Mouse (Mus musculus) neural tube, embryonic 12.5 days (tissue): Measurements from ENCODE around the gene Aplp2. TPM values are rescaled to one million over a fixed set of nuclear protein-coding genes. Genes with fewer than 3 reads are reported as not detected.

Experiments used
- ATAC-seq: fragments of 200-750 bp; cut with Nextera tagmentation; 2 replicates; pipeline ENCODE4 v1.8.0; 2017; ENCODE audit warnings: low read depth, mild to moderate bottlenecking, moderate TSS enrichment, moderate library complexity; ENCODE audit not compliant: low FRiP score
- H3K27ac ChIP-seq: fragments of 300-500 bp; sonication (generic); 2 replicates; pipeline ENCODE4 v1.5.1; 2016
- H3K27me3 ChIP-seq: fragments of 300-500 bp; sonication (generic); replicated peaks from 2 replicates; pipeline ENCODE4 v1.6.1; 2016; ENCODE audit warnings: mild to moderate bottlenecking
- H3K36me3 ChIP-seq: fragments of 300-500 bp; sonication (generic); 2 replicates; pipeline ENCODE4 v1.6.1; 2016; ENCODE audit warnings: mild to moderate bottlenecking
- H3K4me1 ChIP-seq: fragments of 300-500 bp; sonication (generic); 2 replicates; pipeline ENCODE4 v1.6.1; 2016
- H3K4me2 ChIP-seq: fragments of 300-500 bp; sonication (generic); replicated peaks from 2 replicates; pipeline ENCODE4 v1.6.1; 2016; ENCODE audit warnings: mild to moderate bottlenecking
- H3K4me3 ChIP-seq: fragments of 300-500 bp; sonication (generic); 2 replicates; pipeline ENCODE4 v1.5.1; 2016
- H3K9ac ChIP-seq: fragments of 300-500 bp; sonication (generic); 2 replicates; pipeline ENCODE4 v1.6.1; 2016; ENCODE audit warnings: mild to moderate bottlenecking
- H3K9me3 ChIP-seq: fragments of 300-500 bp; sonication (generic); 2 replicates; pipeline ENCODE4 v1.6.1; 2016; ENCODE audit warnings: mild to moderate bottlenecking
- WGBS: fragments of 180-500 bp; shearing (Covaris S2); methylation state at CpG from one replicate; pipeline ENCODE4 v1.1.7; 2016; 5-methylcytosine and 5-hydroxymethylcytosine counted together
- polyA plus RNA-seq: library from polyadenylated mRNA; unstranded; fragments of >200 nt; fragmentation: Nextera tagmentation; extraction: Ambion mirVana; gene quantifications from 2 replicates; pipeline ENCODE4 v1.2.1, GENCODE M21; 2016

Gene Aplp2
- 308 and 334 TPM in 2 replicates for polyA plus RNA-seq

- H3K4me2 ChIP-seq: peak within 1 kb of the TSS; percentile 93
- no peaks in the 10 kb centered on the region for H3K27me3 ChIP-seq
- peaks cover 26% of the 10 kb centered on the region for H3K4me1 ChIP-seq
- H3K9me3 ChIP-seq: no peaks in the 10 kb centered on the region
- H3K36me3 ChIP-seq: no peaks in the 10 kb centered on the region
- peak within 1 kb of the TSS; percentile 98 for H3K9ac ChIP-seq
- under 1% methylated on average over 63 of the region's 63 CpGs for WGBS
- H3K27ac ChIP-seq: peak within 1 kb of the TSS; percentile 95
- peak; percentile 99 for ATAC-seq
- peak within 1 kb of the TSS; percentile 99 for H3K4me3 ChIP-seq
Measured at GRCm38 (mm10) chr9:31211690-31212499, at the start of gene Aplp2. TSS of gene Aplp2 (minus strand) at chr9:31211815.

GRCm38 (mm10) chr9:31260219-31260618 is 48.6 kb upstream of the Aplp2 start:
- H3K9ac ChIP-seq: no peak overlapping the region
- H3K27ac ChIP-seq: no peak overlapping the region
- WGBS: 60% methylated on average over 4 of the region's 4 CpGs
- ATAC-seq: 0 out of 2 replicates have a peak, but pooled peaks have one; percentile 33
- no peak overlapping the region for H3K4me3 ChIP-seq
- H3K4me1 ChIP-seq: 0 out of 2 replicates have a peak, but pooled peaks cover 5% of the 10 kb centered on the region
- H3K9me3 ChIP-seq: no peaks in the 10 kb centered on the region
- no peak overlapping the region for H3K4me2 ChIP-seq
- no peaks in the 10 kb centered on the region for H3K27me3 ChIP-seq
- no peaks in the 10 kb centered on the region for H3K36me3 ChIP-seq

- Histone ChIP-seq H3K9me3 (no peaks in the 10 kb centered on the region), H3K4me3 (no peak overlapping the region), H3K4me1 (0 out of 2 replicates have a peak, but pooled peaks cover 5% of the 10 kb centered on the region), H3K4me2 (no peak overlapping the region), H3K9ac (no peak overlapping the region), H3K27ac (no peak overlapping the region), H3K27me3 (no peaks in the 10 kb centered on the region), H3K36me3 (no peaks in the 10 kb centered on the region)
- ATAC-seq: no peak
- WGBS: 83% methylated on average over 3 of the region's 3 CpGs
Measured at GRCm38 (mm10) chr9:31258237-31258636, 46.6 kb upstream of the Aplp2 start.

- Histone ChIP-seq H3K9ac (no peak overlapping the region), H3K4me1 (0 out of 2 replicates have a peak, but pooled peaks cover 5% of the 10 kb centered on the region), H3K27me3 (no peaks in the 10 kb centered on the region), H3K9me3 (no peaks in the 10 kb centered on the region), H3K36me3 (no peaks in the 10 kb centered on the region), H3K4me3 (no peak overlapping the region), H3K4me2 (no peak overlapping the region), H3K27ac (no peak overlapping the region)
- 89% methylated on average over 7 of the region's 7 CpGs for WGBS
- ATAC-seq: no peak
Measured at GRCm38 (mm10) chr9:31255953-31256352, 44.3 kb upstream of the Aplp2 start.

- WGBS: 92% methylated on average over 7 of the region's 7 CpGs
- Histone ChIP-seq H3K9ac (no peak overlapping the region), H3K9me3 (no peaks in the 10 kb centered on the region), H3K27me3 (no peaks in the 10 kb centered on the region), H3K4me2 (no peak overlapping the region), H3K4me3 (no peak overlapping the region), H3K27ac (no peak overlapping the region), H3K36me3 (no peaks in the 10 kb centered on the region), H3K4me1 (no peaks in the 10 kb centered on the region)
- ATAC-seq: no peak
Measured at GRCm38 (mm10) chr9:31254697-31255004, 43.0 kb upstream of the Aplp2 start.

- no peak for ATAC-seq
- no peaks in the 10 kb centered on the region for H3K9me3 ChIP-seq
- no peaks in the 10 kb centered on the region for H3K36me3 ChIP-seq
- H3K4me1 ChIP-seq: no peaks in the 10 kb centered on the region
- H3K27ac ChIP-seq: no peak overlapping the region
- H3K9ac ChIP-seq: no peak overlapping the region
- WGBS: 74% methylated on average over 11 of the region's 11 CpGs
- H3K4me3 ChIP-seq: no peak overlapping the region
- H3K27me3 ChIP-seq: no peaks in the 10 kb centered on the region
- no peak overlapping the region for H3K4me2 ChIP-seq
Measured at GRCm38 (mm10) chr9:31253866-31254696, 42.5 kb upstream of the Aplp2 start.

- Histone ChIP-seq H3K4me3 (no peak overlapping the region), H3K9ac (no peak overlapping the region), H3K27me3 (no peaks in the 10 kb centered on the region), H3K27ac (no peak overlapping the region), H3K4me1 (no peaks in the 10 kb centered on the region), H3K9me3 (no peaks in the 10 kb centered on the region), H3K36me3 (no peaks in the 10 kb centered on the region), H3K4me2 (0 out of 2 replicates have a peak overlapping the region, but pooled peaks have one; percentile 14)
- 67% methylated on average over 10 of the region's 10 CpGs for WGBS
- no peak for ATAC-seq
Measured at GRCm38 (mm10) chr9:31253311-31253734, 41.7 kb upstream of the Aplp2 start.

- Histone ChIP-seq H3K27me3 (no peaks in the 10 kb centered on the region), H3K27ac (no peak overlapping the region), H3K9ac (no peak overlapping the region), H3K4me1 (no peaks in the 10 kb centered on the region), H3K4me3 (no peak overlapping the region), H3K4me2 (no peak overlapping the region), H3K36me3 (no peaks in the 10 kb centered on the region), H3K9me3 (no peaks in the 10 kb centered on the region)
- no peak for ATAC-seq
- WGBS: 80% methylated on average over 10 of the region's 10 CpGs
Measured at GRCm38 (mm10) chr9:31252182-31252799, 40.7 kb upstream of the Aplp2 start.

GRCm38 (mm10) chr9:31247447-31248220 is 36.0 kb upstream of the Aplp2 start:
- no peaks in the 10 kb centered on the region for H3K9me3 ChIP-seq
- ATAC-seq: no peak
- no peaks in the 10 kb centered on the region for H3K36me3 ChIP-seq
- no peak overlapping the region for H3K9ac ChIP-seq
- no peak overlapping the region for H3K4me3 ChIP-seq
- no peaks in the 10 kb centered on the region for H3K27me3 ChIP-seq
- 83% methylated on average over 8 of the region's 8 CpGs for WGBS
- no peak overlapping the region for H3K27ac ChIP-seq
- no peak overlapping the region for H3K4me2 ChIP-seq
- H3K4me1 ChIP-seq: 0 out of 2 replicates have a peak, but pooled peaks cover 4% of the 10 kb centered on the region

GRCm38 (mm10) chr9:31246421-31246820 is 34.8 kb upstream of the Aplp2 start:
- H3K27me3 ChIP-seq: no peaks in the 10 kb centered on the region
- no peaks in the 10 kb centered on the region for H3K9me3 ChIP-seq
- H3K9ac ChIP-seq: no peak overlapping the region
- H3K4me1 ChIP-seq: 0 out of 2 replicates have a peak, but pooled peaks cover 4% of the 10 kb centered on the region
- ATAC-seq: peak; percentile 13; the same call in 1 of the 2 replicates
- 63% methylated on average over 6 of the region's 6 CpGs for WGBS
- H3K4me3 ChIP-seq: no peak overlapping the region
- no peak overlapping the region for H3K4me2 ChIP-seq
- H3K27ac ChIP-seq: no peak overlapping the region
- no peaks in the 10 kb centered on the region for H3K36me3 ChIP-seq

- 87% methylated on average over 6 of the region's 6 CpGs for WGBS
- H3K27ac ChIP-seq: no peak overlapping the region
Measured at GRCm38 (mm10) chr9:31245006-31245405, 33.4 kb upstream of the Aplp2 start.

More at GRCm38 (mm10) chr9:31245006-31245405, 33.4 kb upstream of the Aplp2 start:
- ATAC-seq: no peak
- Histone ChIP-seq H3K9me3 (no peaks in the 10 kb centered on the region), H3K27me3 (no peaks in the 10 kb centered on the region), H3K9ac (no peak overlapping the region), H3K36me3 (no peaks in the 10 kb centered on the region), H3K4me3 (no peak overlapping the region), H3K4me2 (no peak overlapping the region), H3K4me1 (0 out of 2 replicates have a peak, but pooled peaks cover 4% of the 10 kb centered on the region)
